Mouse (Mus musculus) frontal cortex, postnatal 14 days (tissue): ENCODE data around the gene Gzmf.
"Not testable (repeated sequence)": the region's sequence is repeated elsewhere in the genome, so short reads cannot be mapped to it uniquely, and the experiment has no call there.

Experiments
- DNase-seq, 2 experiments: peaks; one replicate each; pipeline ENCODE4 v3.0.0; 2022; ENCODE audit warnings: low spot score in 2 of 2

Gzmf gene

DNA sequence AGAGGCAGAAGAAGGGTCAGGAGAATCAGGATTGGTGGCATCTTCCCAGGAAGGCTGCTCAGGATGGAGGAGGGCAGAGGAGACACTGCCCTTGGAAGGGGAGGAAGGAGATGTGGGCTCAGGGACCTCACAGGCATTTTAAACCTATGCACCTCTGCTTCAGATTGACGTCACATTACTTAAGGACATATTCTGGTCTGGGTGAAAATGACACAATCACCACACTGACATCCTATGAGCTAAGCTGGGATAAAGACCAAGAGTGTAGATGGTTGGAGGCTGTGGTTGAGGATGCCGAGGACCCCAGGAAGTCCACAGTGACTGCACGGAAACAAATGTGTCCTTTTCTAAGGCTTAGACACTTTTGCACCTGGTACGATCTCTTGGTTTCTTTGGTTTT, at the start of gene Gzmf:
Gzmf (minus strand) TSS at position 101 of the 400 bp plus-strand sequence.
- DNase-seq = no peak

DNA sequence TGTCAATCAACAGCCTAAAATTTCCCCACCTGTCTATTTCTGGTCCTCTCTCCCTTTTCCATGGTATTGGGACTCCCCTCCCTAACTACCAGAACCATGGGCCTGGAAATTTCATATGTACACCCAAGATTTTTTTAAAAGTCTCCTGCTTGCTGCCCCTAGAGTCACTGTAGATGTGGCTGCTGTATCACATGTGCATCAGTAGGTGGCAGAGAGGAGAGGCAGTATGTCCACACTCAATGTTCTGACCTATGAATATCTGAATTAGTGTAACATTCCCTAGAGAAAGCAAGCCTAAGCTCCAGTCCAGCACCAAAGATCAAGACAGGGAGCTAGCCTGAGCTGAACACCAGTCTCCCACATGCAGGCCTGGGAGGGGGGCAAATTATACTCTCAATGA, 29.2 kb upstream of the Gzmf start:
- no peak for DNase-seq

- no peak for DNase-seq
These were observed 23.3 kb upstream of the Gzmf start, which contains the start of gene Gzmc for GRCm38 (mm10) chr14:56234556-56234955. TSS of gene Gzmc (minus strand) at chr14:56234656.

- DNase-seq = no peak
These were observed 5.6 kb downstream of the Gzmf start for GRCm38 (mm10) chr14:56205613-56206012.

GRCm38 (mm10) chr14:56205021-56205420, 6.2 kb downstream of the Gzmf start:
- DNase-seq = not testable (repeated sequence)

DNA sequence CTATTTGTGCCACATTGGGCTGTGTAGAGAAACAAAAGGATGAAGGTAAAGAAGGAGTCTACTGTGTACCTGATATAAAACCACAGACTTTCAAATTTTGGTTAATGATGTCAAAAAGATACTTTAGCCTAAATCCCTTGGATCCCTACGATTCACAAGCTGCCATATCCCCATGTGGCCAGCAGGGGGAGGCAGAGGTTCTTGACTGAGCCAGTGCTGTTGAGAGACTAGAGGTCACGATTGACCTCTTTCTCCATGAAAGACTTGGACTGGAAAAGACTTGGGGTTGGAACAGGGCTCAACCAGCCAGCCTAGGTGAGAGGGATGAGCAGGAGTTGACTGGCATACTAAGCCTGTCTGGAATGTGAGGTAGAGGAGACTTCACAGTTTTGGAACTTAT, 7.2 kb downstream of the Gzmf start:
- peak in 1 of 2 experiments; percentile 57 for DNase-seq

DNA sequence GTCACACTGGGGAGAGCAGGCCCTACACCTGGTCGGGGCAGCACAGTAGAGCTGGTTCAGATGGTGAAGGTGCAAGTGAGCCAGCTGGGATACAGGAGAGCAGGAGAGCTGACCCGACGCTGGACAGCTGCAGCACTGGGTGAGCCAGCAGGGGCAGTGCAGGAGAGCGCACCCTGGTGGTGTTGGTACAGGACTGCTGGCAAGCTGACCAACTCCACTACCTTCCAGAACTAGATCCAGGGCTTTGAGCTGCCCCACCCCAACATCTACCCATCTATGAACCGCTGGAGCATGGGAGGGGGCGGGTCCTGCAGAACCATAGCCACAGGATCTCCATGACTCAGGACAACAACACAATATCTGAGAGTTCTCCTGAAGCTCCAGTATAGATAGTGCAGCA, 24.3 kb downstream of the Gzmf start:
- DNase-seq = no peak

DNA sequence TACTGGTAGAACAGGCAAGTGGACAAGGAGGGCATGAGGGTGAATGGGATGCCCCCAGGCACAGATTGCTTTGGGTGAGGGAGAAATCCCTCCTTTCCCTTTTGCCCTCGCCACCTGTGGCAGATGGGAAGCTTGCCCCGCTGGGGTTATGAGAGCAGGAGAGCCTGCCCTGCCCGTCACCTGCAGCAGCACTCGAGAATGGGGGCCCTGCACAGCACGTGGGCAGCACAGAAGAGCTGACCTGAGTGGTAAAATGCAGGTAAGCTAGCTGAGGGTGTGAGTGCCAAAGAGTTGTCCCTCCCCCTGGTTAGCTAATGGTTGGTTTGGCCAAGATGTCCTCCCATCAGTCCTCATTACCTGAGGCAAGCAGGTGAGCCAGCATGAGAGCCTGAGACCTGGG, 24.7 kb downstream of the Gzmf start:
- no peak for DNase-seq

DNA sequence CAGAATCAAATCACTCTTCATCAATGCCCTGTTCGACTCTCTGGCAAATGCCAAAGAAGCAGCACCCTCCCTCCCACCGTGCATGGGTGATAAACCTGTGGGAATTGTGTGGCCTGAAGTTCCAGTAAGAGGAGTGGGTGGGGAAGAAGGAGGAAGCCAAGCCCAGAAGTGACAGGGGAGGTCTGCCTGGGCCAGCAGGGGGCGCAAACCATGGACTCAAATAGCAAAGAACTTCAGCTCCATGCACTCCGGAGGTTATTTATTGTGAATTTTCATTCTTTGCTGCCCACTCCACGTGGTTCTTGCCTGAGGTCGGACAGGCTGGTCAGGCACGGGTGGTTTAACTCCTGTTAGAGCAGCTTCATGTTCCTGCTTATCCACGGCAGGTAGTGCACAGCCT, 33.6 kb downstream of the Gzmf start:
- DNase-seq = not testable (repeated sequence)

DNA sequence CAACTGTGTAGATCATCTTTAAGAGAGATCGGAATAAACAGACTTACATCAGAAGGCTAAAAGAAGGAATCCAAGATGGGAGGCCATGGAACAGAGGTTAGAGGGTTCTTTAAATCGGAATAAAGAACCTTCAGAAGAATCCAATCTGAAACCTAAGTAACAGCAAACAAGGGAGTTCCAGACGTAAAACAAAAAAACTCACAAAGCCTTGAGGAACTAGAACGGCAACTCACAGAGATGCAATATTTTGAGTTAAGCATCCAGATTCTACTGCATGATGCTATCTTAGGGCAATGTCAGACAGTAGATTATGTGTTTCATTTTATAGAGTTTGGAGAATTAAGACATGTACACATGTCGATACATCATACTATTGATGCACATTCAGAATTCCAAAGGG, 36.7 kb downstream of the Gzmf start, which contains the start of gene Gzmn:
Gzmn (minus strand) TSS at position 101 of the 400 bp plus-strand sequence.
- DNase-seq = no peak

DNA sequence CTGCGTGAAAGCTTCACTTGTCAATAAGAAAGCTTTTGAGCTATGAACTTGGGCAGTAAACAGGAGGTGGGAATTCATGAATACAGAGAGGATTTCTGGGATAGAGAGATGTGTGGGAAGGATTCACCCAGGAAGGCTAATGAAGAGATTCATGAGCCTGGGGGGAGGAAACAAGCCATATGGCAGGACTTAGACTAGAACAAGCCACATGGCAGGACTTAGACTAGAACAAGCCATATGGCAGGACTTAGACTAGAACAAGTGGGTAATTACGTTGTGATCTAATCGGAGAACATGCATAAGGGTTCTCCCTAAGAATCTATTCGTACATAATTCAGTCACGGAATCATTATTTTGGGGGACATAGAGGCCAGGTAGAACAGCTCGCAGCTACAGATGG, 37.8 kb downstream of the Gzmf start:
- no peak for DNase-seq

DNA sequence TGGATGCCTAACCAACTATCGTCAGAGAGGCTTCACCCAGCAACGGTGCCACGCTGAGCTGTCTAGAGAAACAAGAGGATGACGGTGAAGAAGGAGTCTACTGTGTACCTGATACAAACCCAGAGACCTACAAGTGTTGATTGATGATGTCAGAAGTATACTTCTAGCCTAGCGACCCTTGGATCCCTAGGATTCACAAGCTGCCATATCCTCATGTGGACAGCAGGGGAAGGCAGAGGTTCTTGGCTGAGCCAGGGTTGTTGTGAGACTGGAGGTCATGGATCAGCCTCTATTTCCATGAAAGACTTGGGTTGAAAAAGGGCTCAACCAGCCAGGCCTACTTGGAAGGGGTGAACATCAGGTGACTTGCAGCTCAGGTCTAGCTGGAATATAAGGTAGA, 38.5 kb downstream of the Gzmf start:
- DNase-seq = no peak

- DNase-seq = peak in 1 of 2 experiments; percentile 7
These were observed 43.2 kb downstream of the Gzmf start for GRCm38 (mm10) chr14:56168009-56168408.

DNA sequence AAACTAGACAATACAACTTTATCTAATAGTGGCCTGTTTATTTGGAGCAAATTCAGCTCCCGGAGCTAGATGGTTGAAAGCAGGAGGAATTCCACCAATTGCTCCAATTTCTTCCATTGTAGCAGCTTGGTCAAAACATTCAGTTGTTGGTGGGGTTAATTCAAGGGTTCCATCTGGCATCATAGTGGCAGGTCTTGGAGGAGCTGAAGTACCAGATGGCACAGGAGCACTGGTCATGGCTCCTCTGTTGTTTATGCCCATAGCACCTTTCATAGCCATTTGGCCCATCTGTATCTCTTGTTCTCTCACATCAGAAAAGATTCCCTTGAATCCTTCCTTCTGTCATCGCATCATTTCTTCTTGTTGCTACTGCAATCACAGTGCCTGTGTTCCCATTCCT, 49.1 kb downstream of the Gzmf start:
- no peak for DNase-seq

- DNase-seq = not testable (repeated sequence)
These were observed 51.7 kb downstream of the Gzmf start, which contains the start of gene Gzmg for GRCm38 (mm10) chr14:56159479-56159878. TSS of gene Gzmg (minus strand) at chr14:56159579.

DNA sequence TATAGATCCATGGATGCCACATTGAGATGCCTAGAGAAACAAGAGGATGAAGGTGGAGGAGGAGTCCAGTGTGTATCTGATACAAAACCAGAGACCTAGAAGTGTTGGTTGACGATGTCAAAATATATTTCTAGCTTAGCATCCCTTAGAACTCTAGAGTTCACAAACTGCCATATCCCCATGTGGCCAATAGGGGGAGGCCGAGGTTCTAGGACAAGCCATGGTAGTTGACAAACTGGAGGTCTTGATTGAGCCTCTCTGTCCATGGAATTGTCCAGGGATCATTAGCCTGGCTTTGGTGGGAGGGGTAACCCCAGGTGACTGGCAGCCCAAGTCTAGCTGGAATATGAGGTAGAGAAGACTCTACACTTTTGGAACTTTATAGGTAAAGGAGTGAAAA, 55.9 kb downstream of the Gzmf start:
- DNase-seq = no peak
